Mouse (Mus musculus) right cerebral cortex, adult 18-20 months (tissue): ENCODE measurements at regions not wholly inside any gene's neighbourhood (a gene's known extent, or its start where the extent isn't known, plus 50 kb on each side); places are given as distances from the start of the nearest gene placed in this dataset.

Experiments
- DNase-seq: peaks from one replicate; pipeline ENCODE4 v3.0.0; 2022; ENCODE audit warnings: mixed read lengths

GRCm38 (mm10) chr16:89625253-89625652 is 54.3 kb upstream of the Krtap11-1 start:
- DNase-seq: no peak
